Mouse (Mus musculus) liver, adult 2 months (tissue): ENCODE measurements at regions not wholly inside any gene's neighbourhood (a gene's known extent, or its start where the extent isn't known, plus 50 kb on each side); places are given as distances from the start of the nearest gene placed in this dataset.
A peak's percentile ranks its signal among the peaks of the same experiment; 100 is the strongest.

Experiments
- DNase-seq: peaks from one replicate; pipeline ENCODE4 v3.0.0-alpha.2; 2011; ENCODE audit warnings: low read depth, low spot score; ENCODE audit errors: extremely low read depth
- H3K27ac ChIP-seq: fragments of 200-500 bp; replicated peaks from 2 replicates; pipeline ENCODE4 v1.5.1; 2012; ENCODE audit warnings: low read depth, mild to moderate bottlenecking, control low read depth, inconsistent platforms, low read length; ENCODE audit not compliant: insufficient read depth
- H3K27me3 ChIP-seq: fragments of 200-500 bp; 2 replicates; pipeline ENCODE4 v1.6.1; 2012; ENCODE audit warnings: mild to moderate bottlenecking, moderate library complexity, low read length, inconsistent platforms; ENCODE audit not compliant: control insufficient read depth, insufficient read depth
- H3K36me3 ChIP-seq: fragments of 200-500 bp; 2 replicates; pipeline ENCODE4 v1.6.1; 2012; ENCODE audit warnings: low read length, inconsistent platforms; ENCODE audit not compliant: control insufficient read depth, insufficient read depth
- H3K4me1 ChIP-seq: fragments of 200-500 bp; 2 replicates; pipeline ENCODE4 v1.6.1; 2011; ENCODE audit warnings: low read length; ENCODE audit not compliant: control insufficient read depth, insufficient read depth
- H3K4me3 ChIP-seq: fragments of 200-500 bp; 2 replicates; pipeline ENCODE4 v1.5.1; 2011; ENCODE audit warnings: low read depth, mild to moderate bottlenecking, control low read depth, low read length, moderate library complexity; ENCODE audit not compliant: insufficient read depth
- H3K79me2 ChIP-seq: fragments of 200-500 bp; 2 replicates; pipeline ENCODE4 v1.6.1; 2012; ENCODE audit warnings: inconsistent platforms, mild to moderate bottlenecking, low read length, moderate library complexity; ENCODE audit not compliant: control insufficient read depth, insufficient read depth
- H3K9ac ChIP-seq: fragments of 200-500 bp; 2 replicates; pipeline ENCODE4 v1.6.1; 2012; ENCODE audit warnings: low read depth, mild to moderate bottlenecking, control low read depth, inconsistent platforms, low read length
- CTCF ChIP-seq: fragments of 200-500 bp; IDR thresholded peaks from 2 replicates; pipeline ENCODE4 v1.5.1; 2011; ENCODE audit warnings: low read depth, low read length, control low read depth
- POLR2A ChIP-seq: fragments of 200-500 bp; IDR thresholded peaks from 2 replicates; pipeline ENCODE4 v1.6.1; 2011; ENCODE audit warnings: low read length, control low read depth; ENCODE audit not compliant: insufficient read depth; ENCODE audit errors: extremely low read depth
- WGBS: fragments of 180-500 bp; shearing (Covaris S2); methylation state at CpG from one replicate; pipeline ENCODE4 v1.1.7; 2018; 5-methylcytosine and 5-hydroxymethylcytosine counted together

DNA sequence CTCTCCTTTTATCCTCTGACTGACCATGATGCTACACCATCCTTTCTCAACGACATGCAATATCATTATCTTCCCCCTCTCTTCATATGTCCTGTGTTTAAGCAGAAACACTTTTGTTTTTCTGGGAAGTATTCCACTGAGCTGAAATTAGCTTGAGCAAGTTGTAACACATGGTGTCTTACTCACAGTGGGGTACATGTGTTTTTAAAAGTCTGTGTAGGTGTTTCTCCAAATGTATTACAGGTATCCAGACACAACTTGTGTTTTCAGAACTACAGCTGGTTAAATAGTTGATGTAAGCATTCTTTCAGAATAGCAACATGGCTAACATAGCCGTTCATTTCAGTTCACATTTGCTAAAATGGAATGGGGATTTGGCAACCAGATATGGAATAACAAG, 172.8 kb upstream of the Gm10295 start:
- DNase-seq = no peak
- TF ChIP-seq POLR2A (no peak), CTCF (no peak)
- Histone ChIP-seq H3K27ac (no peak overlapping the region), H3K27me3 (no peaks in the 10 kb centered on the region), H3K4me1 (no peaks in the 10 kb centered on the region; the same call in 1 of the 2 replicates), H3K9ac (no peak overlapping the region), H3K36me3 (no peaks in the 10 kb centered on the region), H3K4me3 (no peak overlapping the region), H3K79me2 (no peaks in the 10 kb centered on the region)
- WGBS = 68% methylated on average over 2 of the region's 2 CpGs

DNA sequence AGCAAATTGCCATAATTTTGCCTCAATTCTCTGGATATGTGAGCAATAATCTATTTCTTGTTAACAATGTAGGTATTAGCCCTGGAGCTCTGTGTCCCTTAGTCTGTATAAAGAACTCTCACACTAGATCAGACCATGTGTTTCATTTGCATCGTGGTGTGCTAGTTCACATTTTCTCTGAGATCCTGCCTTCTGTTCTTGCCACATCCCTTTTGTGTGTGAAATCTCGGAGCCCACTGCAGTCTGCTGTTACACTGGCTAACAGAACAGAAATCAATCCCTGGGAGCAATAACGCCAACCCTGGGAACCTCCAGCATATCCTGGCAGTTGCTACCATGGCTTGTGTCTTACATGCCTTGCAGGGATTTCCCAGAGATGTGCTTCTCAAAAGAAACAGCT, 156.1 kb upstream of the Gm10295 start:
- no peaks in the 10 kb centered on the region for H3K36me3 ChIP-seq
- TF ChIP-seq POLR2A (no peak), CTCF (no peak)
- H3K79me2 ChIP-seq = no peaks in the 10 kb centered on the region
- H3K27ac ChIP-seq = no peak overlapping the region
- H3K27me3 ChIP-seq = no peaks in the 10 kb centered on the region
- no peak for DNase-seq
- H3K4me1 ChIP-seq = no peaks in the 10 kb centered on the region
- no peak overlapping the region for H3K4me3 ChIP-seq
- no peak overlapping the region for H3K9ac ChIP-seq
- 81% methylated on average over 3 of the region's 3 CpGs for WGBS

GRCm38 (mm10) chr7:71500719-71501118, 149.4 kb upstream of the Gm10295 start:
- Histone ChIP-seq H3K27ac (no peak overlapping the region), H3K4me3 (no peak overlapping the region), H3K9ac (no peak overlapping the region), H3K36me3 (no peaks in the 10 kb centered on the region), H3K4me1 (no peaks in the 10 kb centered on the region), H3K79me2 (no peaks in the 10 kb centered on the region), H3K27me3 (no peaks in the 10 kb centered on the region)
- peak; percentile 16 for DNase-seq
- WGBS = 64% methylated on average over 6 of the region's 6 CpGs
- TF ChIP-seq POLR2A (no peak), CTCF (no peak)

- Histone ChIP-seq H3K79me2 (no peaks in the 10 kb centered on the region), H3K27ac (no peak overlapping the region), H3K4me1 (no peaks in the 10 kb centered on the region), H3K36me3 (no peaks in the 10 kb centered on the region), H3K27me3 (no peaks in the 10 kb centered on the region), H3K4me3 (no peak overlapping the region), H3K9ac (no peak overlapping the region)
- 87% methylated on average over 7 of the region's 7 CpGs for WGBS
- DNase-seq = no peak
- no peak for TF ChIP-seq CTCF
- TF ChIP-seq POLR2A = no peak
Observed at GRCm38 (mm10) chr7:71498123-71498522, 146.8 kb upstream of the Gm10295 start.

- Histone ChIP-seq H3K4me1 (no peaks in the 10 kb centered on the region), H3K27ac (no peak overlapping the region), H3K27me3 (no peaks in the 10 kb centered on the region), H3K4me3 (no peak overlapping the region), H3K36me3 (no peaks in the 10 kb centered on the region), H3K9ac (no peak overlapping the region), H3K79me2 (no peaks in the 10 kb centered on the region)
- 77% methylated on average over 4 of the region's 4 CpGs for WGBS
- DNase-seq = no peak
- TF ChIP-seq CTCF = no peak
- TF ChIP-seq POLR2A = no peak
Observed at GRCm38 (mm10) chr7:71491128-71491527, 139.8 kb upstream of the Gm10295 start.

GRCm38 (mm10) chr7:71488016-71488650, 136.8 kb upstream of the Gm10295 start:
- no peak overlapping the region for H3K27ac ChIP-seq
- H3K36me3 ChIP-seq = no peaks in the 10 kb centered on the region
- TF ChIP-seq CTCF (no peak), POLR2A (no peak)
- no peak overlapping the region for H3K4me3 ChIP-seq
- 94% methylated on average over 7 of the region's 7 CpGs for WGBS
- no peaks in the 10 kb centered on the region for H3K79me2 ChIP-seq
- DNase-seq = no peak
- no peak overlapping the region for H3K9ac ChIP-seq
- H3K27me3 ChIP-seq = no peaks in the 10 kb centered on the region
- H3K4me1 ChIP-seq = no peaks in the 10 kb centered on the region; the same call in 1 of the 2 replicates
